Mouse (Mus musculus) embryonic fibroblast, embryonic 13.5 days (primary cell): ENCODE data around the gene Ctso.

Experiments
- CTCF ChIP-seq: IDR thresholded peaks from 2 replicates; pipeline ENCODE4 v1.5.1; 2011; ENCODE audit warnings: mild to moderate bottlenecking, control low read depth, low read length, moderate library complexity, borderline replicate concordance; ENCODE audit not compliant: insufficient read depth
- POLR2A ChIP-seq: IDR thresholded peaks from 2 replicates; pipeline ENCODE4 v1.6.1; 2011; ENCODE audit warnings: low read depth, mild to moderate bottlenecking, control low read depth, low read length, moderate library complexity

DNA sequence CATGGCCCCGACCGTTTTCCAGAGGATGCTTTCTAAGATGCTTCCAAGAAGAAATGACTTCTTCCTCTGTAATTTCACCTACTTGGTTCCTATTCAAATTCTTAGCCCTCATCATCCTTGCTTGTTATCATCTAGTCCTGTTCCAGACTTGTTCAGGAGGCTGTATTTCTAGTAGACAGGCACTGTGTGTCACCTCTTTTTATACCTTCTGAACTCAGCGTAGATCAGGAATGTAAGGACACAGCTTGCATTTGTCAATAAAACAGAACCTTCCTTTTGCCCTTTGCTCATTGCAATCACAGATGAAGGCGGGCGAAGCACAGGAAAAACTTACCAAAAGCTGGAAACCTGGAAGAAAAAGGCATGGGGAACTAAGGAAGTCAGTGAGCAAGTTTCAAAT lies 49.6 kb downstream of the Ctso start, which contains the start of gene Asic5:
- TF ChIP-seq CTCF (no peak), POLR2A (no peak)
